Mouse (Mus musculus): Measurements from ENCODE around the gene Npl.

GRCm38 (mm10) chr1:153556896-153557295 is 7.1 kb upstream of the Npl start:
- peak; percentile 93 for TF ChIP-seq CTCF (IDR thresholded peaks at IDR 0.05; ENCODE audit: low read depth)
- TF ChIP-seq EP300 (optimal IDR thresholded peaks at IDR 0.05): no peak
